Mouse (Mus musculus) cerebellum, adult 2 months (tissue): ENCODE data around the gene Tbc1d20. TPM values are rescaled to one million over a fixed set of nuclear protein-coding genes. Genes with fewer than 3 reads are reported as not detected.

Source experiments
- DNase-seq, 2 experiments: peaks; one replicate each; pipeline ENCODE4 v3.0.0; 2021
- H3K27ac ChIP-seq: fragments of 200-500 bp; 2 replicates; pipeline ENCODE4 v1.5.1; 2012; ENCODE audit warnings: low read length, control low read depth, inconsistent platforms; ENCODE audit not compliant: insufficient read depth
- H3K27me3 ChIP-seq: fragments of 200-500 bp; 2 replicates; pipeline ENCODE4 v1.6.1; 2012; ENCODE audit warnings: inconsistent platforms, mild to moderate bottlenecking, low read length, moderate library complexity; ENCODE audit not compliant: control insufficient read depth, insufficient read depth
- H3K4me1 ChIP-seq: fragments of 200-500 bp; 2 replicates; pipeline ENCODE4 v1.6.1; 2011; ENCODE audit warnings: low read length; ENCODE audit not compliant: control insufficient read depth, insufficient read depth
- H3K4me3 ChIP-seq: fragments of 200-500 bp; replicated peaks from 2 replicates; pipeline ENCODE3; 2011; ENCODE audit warnings: mild to moderate bottlenecking, low read depth, low read length, control low read depth; ENCODE audit not compliant: insufficient read depth
- CTCF ChIP-seq: fragments of 200-500 bp; IDR thresholded peaks from 2 replicates; pipeline ENCODE4 v1.5.1; 2011; ENCODE audit warnings: low read depth, mild to moderate bottlenecking, control low read depth, low read length, moderate library complexity, borderline replicate concordance; ENCODE audit not compliant: insufficient read depth
- POLR2A ChIP-seq: fragments of 200-500 bp; IDR thresholded peaks from 2 replicates; pipeline ENCODE4 v1.6.1; 2011; ENCODE audit warnings: low read length, control low read depth, borderline replicate concordance; ENCODE audit not compliant: insufficient read depth
- WGBS: fragments of 180-500 bp; shearing (Covaris S2); methylation state at CpG from one replicate; pipeline ENCODE4 v1.1.7; 2018; 5-methylcytosine and 5-hydroxymethylcytosine counted together
- polyA plus RNA-seq: library from polyadenylated mRNA; depleted of rRNA; stranded (reverse); fragments of >200 nt; gene quantifications from 2 replicates; pipeline ENCODE4 v1.2.3, GENCODE M21; 2012

Tbc1d20 gene
- polyA plus RNA-seq, 1 experiment, result 40.9 TPM

GRCm38 (mm10) chr2:152338319-152338718 lies 44.7 kb downstream of the Tbc1d20 start:
- Histone ChIP-seq H3K27me3 (no peaks in the 10 kb centered on the region), H3K27ac (no peak overlapping the region), H3K4me1 (no peaks in the 10 kb centered on the region; the same call in 1 of the 2 replicates), H3K4me3 (no peak overlapping the region)
- TF ChIP-seq POLR2A (no peak), CTCF (no peak)
- no peak for DNase-seq
- WGBS, result 88% methylated on average over 13 of the region's 13 CpGs

DNA sequence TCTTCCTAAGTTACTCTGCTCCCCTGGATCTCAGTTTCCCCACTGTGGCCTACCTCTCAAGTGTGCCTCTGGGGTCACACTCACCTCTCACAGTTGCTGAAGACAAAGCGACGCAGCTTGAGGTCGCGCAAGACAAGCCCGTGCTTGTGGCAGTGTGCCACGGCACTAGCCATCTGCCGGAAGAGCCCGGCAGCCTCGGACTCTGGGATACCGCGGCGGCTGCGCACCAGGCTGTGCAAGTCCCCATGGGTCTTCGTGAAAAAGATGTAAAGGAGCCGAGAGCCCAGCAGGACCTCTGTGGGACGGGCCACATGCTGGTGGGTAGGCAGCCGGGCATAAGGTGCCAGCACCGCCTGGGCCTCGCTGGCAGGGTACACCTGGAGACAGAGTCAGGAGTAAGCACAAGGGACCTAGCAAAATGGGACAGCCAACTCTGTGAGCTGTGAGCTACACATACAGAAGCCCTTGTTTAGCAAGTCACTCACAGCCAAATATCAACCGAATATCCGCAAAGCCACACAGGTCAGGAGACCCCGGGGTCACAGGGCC lies 46.1 kb downstream of the Tbc1d20 start:
- no peak for TF ChIP-seq POLR2A
- TF ChIP-seq CTCF, result no peak
- Histone ChIP-seq H3K4me3 (no peak overlapping the region), H3K27me3 (no peaks in the 10 kb centered on the region), H3K27ac (no peak overlapping the region), H3K4me1 (no peaks in the 10 kb centered on the region; the same call in 1 of the 2 replicates)
- peak; percentile 67 to 71 for DNase-seq
- 27% methylated on average over 22 of the region's 22 CpGs for WGBS

DNA sequence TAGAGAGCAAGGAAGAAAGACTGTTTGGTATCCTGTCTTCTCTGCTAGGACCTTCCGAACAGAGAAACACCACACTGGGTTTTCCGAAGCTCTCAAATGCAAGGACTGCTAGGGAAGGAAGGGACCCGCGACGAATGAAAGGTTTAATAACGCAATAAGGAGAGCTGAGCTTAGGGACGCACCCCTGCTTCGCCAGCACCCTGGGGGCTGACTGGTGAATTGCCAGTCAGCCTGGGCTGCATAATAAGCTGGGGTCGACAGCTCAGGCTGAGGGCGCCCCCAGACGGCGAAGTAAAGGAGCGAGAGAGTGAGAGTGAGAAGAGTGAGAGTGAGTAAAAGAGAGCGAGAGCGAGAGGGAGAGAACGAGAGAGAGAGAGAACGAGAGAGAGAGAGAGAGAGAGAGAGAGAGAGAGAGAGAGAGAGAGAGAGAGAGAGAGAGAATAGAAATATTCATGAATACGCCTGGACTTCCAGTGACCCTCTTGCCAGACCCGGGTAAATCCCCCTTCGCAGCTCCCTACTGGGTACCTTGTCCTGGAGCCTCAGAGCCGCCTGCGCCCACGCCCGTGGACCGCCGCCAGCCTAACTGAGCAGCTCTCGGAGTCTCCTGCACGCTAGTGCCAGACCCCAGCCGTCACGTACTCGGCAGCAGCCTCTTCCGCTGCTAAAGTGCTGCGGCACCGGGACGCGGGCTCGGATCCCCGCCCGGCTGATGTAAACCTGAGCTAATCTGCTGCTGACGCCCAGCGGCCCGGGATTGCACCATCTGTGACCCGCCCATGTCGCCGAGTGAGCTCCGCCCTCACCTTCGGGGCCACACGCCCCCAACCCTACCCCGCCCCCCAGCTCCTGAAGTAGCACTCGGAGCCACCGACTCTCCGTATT lies 49.9 kb downstream of the Tbc1d20 start, which contains the start of gene Trib3:
Gene Trib3, minus strand, starts transcription at position 704 of the 885 bp plus-strand sequence.
- H3K27ac ChIP-seq, result 0 out of 2 replicates have a peak within 1 kb of the TSS, but pooled peaks have one; percentile 34
- H3K27me3 ChIP-seq, result no peaks in the 10 kb centered on the region
- H3K4me1 ChIP-seq, result no peaks in the 10 kb centered on the region; the same call in 1 of the 2 replicates
- TF ChIP-seq CTCF, result peak; percentile 50; the same call in 1 of the 2 replicates
- TF ChIP-seq POLR2A, result peak; percentile 53; the same call in 1 of the 2 replicates
- WGBS, result under 1% methylated on average over 52 of the region's 52 CpGs
- peak; percentile 79 to 80 for DNase-seq
- H3K4me3 ChIP-seq, result peak within 1 kb of the TSS; percentile 85

- Histone ChIP-seq H3K4me1 (no peaks in the 10 kb centered on the region; the same call in 1 of the 2 replicates), H3K4me3 (peak overlapping the region; percentile 85), H3K27ac (no peak overlapping the region), H3K27me3 (no peaks in the 10 kb centered on the region)
- DNase-seq, result no peak
- WGBS, result 14% methylated on average over 10 of the region's 10 CpGs
- TF ChIP-seq POLR2A (no peak), CTCF (no peak)
These were observed 50.7 kb downstream of the Tbc1d20 start for GRCm38 (mm10) chr2:152344361-152344760.

GRCm38 (mm10) chr2:152344909-152345308 lies 51.3 kb downstream of the Tbc1d20 start:
- no peak for DNase-seq
- 87% methylated on average over 5 of the region's 5 CpGs for WGBS
- Histone ChIP-seq H3K27ac (no peak overlapping the region), H3K4me1 (no peaks in the 10 kb centered on the region), H3K27me3 (no peaks in the 10 kb centered on the region), H3K4me3 (no peak overlapping the region)
- TF ChIP-seq POLR2A, result no peak
- no peak for TF ChIP-seq CTCF

DNA sequence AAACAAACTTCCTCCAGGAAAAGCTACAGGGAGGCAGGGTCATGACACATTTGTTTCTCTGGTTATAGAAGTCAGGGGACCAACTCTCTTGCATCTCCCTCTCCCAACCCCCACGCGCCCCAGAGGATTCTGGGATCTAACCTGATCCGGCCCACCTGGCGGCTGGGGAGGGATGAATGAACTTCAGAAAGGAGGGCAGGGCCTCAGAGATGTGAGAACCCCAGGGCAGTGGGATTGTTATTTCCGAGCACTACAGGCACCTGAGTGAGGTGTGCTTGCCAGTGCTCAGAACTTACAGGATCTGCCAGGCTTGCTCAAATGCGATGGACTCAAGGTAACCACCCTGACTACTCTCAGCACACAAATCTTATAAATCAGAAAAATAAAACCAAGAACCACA lies 51.8 kb downstream of the Tbc1d20 start:
- TF ChIP-seq CTCF, result no peak
- no peak for TF ChIP-seq POLR2A
- no peaks in the 10 kb centered on the region for H3K27me3 ChIP-seq
- no peak for DNase-seq
- no peaks in the 10 kb centered on the region for H3K4me1 ChIP-seq
- WGBS, result 87% methylated on average over 6 of the region's 6 CpGs
- H3K4me3 ChIP-seq, result no peak overlapping the region
- no peak overlapping the region for H3K27ac ChIP-seq

- H3K4me1 ChIP-seq, result no peaks in the 10 kb centered on the region
- H3K4me3 ChIP-seq, result no peak overlapping the region
- H3K27me3 ChIP-seq, result no peaks in the 10 kb centered on the region
- TF ChIP-seq CTCF (no peak), POLR2A (no peak)
- H3K27ac ChIP-seq, result no peak overlapping the region
- 70% methylated on average over 9 of the region's 9 CpGs for WGBS
- DNase-seq, result no peak
These were observed 53.3 kb downstream of the Tbc1d20 start for GRCm38 (mm10) chr2:152346776-152347465.
